Mouse (Mus musculus) thymus, postnatal 0 days (tissue): ENCODE data around the gene Taok3. TPM values are rescaled to one million over a fixed set of nuclear protein-coding genes. Genes with fewer than 3 reads are reported as not detected.

Experiments
- DNase-seq: peaks from one replicate; pipeline ENCODE4 v3.0.0-alpha.2; 2015; ENCODE audit warnings: low spot score
- polyA plus RNA-seq: library from polyadenylated mRNA; unstranded; fragments of >200 nt; fragmentation: Nextera tagmentation; extraction: Ambion mirVana; gene quantifications from 2 replicates; pipeline ENCODE4 v1.2.1, GENCODE M21; 2015

Gene Taok3
- polyA plus RNA-seq, 1 experiment from 2014 or later, result 68.1 TPM

DNA sequence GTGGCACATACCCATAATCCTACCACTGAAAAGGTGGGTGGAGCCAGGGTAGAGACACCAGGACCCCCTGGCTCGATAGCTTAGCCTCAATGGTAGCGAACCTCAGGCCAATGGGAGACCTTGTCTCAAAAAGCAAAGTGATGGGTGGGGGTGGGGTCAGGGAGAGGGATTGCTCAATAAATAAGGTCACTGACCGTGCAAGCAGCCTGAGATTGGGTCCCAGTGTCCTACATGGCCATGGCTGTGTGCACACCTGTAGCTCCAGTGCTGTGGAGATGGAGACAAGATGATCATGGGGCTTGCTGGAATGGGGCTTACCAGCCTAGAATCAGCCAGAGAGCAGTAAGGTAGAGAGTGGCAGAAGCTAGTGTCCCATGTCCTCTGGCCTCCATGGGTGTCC lies 131.8 kb downstream of the Taok3 start:
- no peak for DNase-seq

DNA sequence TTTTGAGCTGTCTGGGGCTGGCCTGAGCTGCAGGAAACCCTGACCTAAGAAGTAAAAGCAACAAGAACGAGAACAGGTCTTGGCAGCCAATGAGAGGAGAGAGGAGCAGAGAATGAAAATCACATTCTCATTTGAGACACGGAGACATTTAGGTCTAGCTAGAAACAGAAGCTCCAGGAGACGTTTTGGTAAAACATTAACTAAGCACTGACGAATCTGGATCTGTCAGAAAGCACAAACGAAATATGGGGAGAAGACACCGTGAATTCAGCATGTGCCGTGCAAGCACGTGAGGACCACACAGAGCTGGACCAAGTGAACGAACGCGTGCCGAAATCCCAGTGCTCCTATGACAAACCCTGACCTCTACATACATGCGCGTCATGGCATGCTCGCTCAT lies 138.3 kb downstream of the Taok3 start:
- no peak for DNase-seq

DNA sequence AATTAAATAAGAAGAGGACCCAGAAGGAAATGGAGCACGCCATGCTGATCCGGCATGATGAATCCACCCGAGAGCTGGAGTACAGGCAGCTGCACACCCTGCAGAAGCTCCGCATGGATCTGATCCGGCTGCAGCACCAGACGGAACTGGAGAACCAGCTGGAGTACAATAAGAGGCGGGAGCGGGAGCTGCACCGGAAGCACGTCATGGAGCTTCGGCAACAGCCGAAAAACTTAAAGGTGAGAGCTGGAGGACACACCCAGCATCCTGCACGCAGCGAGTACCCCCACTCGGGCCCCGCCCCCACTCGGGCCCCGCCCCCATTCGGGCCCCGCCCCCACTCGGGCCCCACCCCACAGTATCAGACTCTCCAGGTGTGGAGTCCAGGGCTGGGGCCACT lies 143.6 kb downstream of the Taok3 start:
- DNase-seq, result no peak

DNA sequence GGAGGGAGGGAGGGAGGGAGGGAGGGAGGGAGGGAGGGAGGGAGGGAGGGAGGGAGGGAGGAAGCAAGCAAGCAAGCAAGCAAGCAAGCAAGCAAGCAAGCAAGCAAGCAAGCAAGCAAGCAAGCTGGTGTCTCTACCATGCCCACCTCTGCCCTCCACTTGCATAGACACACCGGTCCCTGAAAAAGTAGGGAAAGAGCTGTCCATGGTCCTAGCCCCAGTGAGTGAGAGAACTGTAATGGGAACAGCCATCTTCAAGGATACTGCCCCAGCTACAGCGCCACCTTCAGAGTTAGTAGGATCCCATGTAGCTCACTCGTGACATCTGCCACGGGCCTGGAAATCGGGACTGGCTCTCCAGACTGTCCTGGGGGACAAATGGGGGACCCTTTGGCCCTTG lies 144.8 kb downstream of the Taok3 start:
- DNase-seq, result no peak

DNA sequence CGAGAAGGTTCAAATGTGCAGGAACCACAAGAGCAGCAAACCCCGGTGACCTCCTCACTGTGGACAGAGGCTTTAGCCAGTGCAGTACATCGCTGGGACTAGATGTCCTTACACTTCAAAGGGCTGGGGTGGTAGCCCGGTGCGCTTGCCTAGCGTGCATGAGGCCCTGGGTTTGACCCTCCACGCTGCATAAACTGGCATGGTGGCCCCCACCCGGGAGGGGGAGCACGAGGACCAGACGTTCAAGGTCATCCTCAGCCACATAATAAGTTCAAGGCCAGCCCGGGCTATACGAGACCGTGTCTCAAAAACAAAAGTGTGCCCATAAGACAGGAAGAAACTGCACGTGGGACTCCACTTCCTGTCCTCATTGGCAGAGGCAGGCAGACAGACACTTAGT lies 148.0 kb downstream of the Taok3 start:
- DNase-seq, result no peak

DNA sequence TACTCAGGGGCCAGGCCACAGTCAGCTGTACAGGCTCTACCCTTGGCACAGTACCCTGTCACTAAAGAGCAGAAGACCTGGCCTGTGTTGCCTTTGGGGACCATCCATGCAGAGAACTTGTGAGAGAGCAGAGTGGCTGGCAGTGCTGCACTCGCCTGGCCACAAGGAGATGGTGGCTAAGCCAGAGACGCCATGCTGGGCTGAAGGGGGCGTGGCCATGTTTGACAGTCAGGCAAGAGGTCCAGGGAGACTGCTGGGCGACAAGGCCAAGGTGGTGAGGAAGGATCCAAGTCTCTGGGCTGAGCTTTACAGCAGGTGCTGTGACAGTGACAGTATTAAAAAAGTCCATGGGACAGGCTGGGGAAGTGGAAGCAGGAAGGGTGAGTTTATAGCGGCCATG lies 148.8 kb downstream of the Taok3 start:
- DNase-seq, result no peak

DNA sequence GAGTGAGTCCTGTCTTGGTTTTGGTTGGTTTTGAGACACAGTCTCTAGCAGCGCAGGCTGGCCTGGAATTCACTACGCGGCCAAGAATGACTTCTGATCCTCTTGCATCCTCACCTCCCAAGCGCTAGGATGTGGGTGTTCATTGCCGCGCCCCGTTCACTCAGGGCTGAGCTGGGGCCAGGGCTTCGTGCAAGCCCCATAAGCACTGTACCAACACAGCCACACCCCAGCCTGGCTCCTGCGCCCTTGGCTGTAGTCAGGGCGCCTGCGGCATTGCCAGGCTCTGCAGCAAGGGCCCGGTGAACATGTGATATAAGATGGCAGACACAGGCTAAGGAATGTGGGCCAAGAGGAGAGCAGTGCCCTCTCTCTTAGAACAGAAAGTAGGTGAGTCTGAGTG lies 149.5 kb downstream of the Taok3 start:
- no peak for DNase-seq

DNA sequence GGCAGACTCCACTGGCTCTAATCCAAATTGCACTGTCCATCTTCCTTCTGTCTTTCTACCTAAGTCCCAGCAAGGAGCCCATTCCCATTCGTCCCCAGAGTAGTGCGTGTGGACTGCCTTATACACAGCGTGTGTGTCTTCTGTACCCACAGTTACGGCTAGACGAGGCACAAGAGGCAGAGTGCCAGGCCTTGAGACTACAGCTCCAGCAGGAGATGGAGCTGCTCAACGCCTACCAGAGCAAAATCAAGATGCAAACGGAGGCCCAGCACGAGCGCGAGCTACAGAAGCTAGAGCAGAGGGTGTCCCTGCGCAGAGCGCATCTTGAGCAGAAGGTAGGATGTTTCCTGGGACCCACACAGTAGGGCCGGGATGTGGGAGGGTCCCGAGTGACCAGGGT lies 152.0 kb downstream of the Taok3 start:
- DNase-seq, result no peak

DNA sequence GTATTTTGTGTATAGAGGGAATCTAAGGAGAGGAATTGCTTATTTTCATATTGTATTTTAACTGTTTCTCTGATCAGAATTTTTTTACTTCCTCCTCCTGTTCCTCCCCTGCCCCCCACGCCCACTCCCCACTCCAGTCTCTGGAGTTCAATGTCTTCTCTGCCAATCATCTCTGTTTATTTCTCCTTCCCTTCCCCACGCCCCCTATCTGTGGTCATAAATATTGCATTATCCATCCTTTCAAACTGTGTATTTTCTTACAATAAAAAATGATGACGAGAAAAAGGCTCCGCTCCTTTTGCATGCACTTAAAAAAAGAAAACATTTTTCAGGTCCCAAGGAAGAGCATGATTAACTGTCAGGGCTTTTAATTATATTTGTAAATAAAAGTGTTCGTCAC lies 154.9 kb downstream of the Taok3 start:
- no peak for DNase-seq

DNA sequence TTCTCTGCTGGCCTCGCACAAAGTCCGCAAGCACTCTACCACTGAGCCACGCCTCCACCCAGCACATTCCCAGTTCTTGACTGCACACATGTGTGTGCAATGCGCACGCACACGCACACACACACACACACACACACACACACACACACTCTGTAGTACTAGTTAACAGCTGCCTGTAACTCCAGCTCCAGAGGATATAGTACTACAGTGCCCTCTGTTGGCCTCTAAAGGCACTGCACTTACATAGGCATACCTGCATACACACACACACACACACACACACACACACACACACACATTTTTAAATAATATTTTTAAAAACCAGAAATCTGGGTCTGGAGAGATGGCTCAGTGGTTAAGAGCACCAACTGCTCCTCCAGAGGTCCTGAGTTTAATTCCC lies 157.9 kb downstream of the Taok3 start:
- no peak for DNase-seq

DNA sequence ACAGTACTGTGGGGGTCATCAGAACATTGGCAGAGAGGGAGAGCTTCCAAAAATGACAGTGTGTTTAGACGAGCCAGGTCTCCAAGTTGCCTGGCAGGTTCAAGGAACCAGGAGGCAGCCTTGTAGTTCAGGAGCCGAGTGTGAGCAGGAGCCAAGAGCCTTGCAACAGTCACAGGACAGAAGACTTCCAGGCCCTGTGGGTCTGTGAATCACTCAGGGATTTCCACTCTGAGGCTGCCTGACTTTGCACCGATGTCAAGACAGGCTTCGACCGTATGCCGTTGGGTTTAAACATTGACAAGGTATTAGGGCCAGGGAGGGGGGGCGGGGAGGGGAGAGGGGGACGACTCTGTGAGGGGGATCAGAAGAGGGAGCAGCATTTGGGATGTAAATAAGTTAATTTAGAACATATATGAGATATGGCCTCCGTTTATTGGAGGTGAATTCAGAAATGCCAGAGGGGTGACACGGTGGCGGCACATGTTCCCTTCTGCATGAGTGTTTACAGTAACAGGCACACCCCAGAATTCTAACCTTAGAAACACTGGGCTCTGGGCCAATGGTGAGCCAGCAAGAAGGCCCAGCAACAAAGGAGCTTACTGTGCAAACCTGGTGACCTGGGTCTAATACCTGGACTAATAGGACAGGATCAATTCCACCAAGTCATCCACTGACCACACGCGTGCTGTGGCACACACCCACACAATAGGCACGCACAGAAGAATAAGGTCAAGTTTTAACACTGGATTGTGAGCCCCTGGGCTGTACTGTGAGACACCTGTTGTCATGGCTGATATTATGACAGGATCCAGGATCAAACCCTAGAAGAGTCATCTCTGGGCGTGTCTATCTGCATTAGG lies 159.1 kb downstream of the Taok3 start:
- no peak for DNase-seq

DNA sequence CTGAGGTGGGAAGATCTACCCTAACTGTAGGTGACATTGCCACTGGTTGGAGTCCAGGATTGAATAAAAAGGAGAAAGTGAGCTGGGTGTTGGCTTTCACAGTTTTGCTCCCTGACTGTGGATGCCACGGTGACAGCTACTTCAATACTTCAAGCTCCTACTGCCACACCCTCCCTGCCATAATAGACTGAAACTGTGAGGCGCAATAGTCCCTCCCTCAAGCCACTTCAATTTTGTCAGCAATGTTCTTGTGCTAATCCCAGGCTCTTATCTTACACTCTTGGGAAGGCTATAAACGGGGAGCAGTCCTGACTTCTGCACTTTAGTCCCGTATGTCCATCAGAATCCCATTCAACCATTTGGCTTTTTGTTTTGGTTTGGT lies 159.7 kb downstream of the Taok3 start:
- no peak for DNase-seq

DNA sequence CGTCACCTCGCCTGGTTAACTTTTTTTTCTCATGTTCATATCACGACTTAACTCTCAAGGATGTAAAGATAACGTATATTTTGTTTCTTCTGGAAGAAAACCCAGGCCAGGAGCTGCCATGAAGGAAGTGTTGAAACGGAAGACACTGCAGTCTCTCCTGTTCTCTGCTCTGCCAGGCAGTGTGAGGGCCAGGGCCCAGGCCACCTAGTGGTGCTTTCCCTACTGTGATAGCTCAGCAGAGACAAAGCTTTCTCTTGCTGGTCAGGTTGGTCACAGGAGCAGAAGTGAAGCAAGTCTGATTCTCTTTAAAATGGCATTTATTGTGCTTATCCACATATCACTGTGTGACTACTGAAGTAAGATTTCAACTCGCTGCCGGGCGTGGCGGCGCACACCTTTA lies 161.6 kb downstream of the Taok3 start:
- no peak for DNase-seq

DNA sequence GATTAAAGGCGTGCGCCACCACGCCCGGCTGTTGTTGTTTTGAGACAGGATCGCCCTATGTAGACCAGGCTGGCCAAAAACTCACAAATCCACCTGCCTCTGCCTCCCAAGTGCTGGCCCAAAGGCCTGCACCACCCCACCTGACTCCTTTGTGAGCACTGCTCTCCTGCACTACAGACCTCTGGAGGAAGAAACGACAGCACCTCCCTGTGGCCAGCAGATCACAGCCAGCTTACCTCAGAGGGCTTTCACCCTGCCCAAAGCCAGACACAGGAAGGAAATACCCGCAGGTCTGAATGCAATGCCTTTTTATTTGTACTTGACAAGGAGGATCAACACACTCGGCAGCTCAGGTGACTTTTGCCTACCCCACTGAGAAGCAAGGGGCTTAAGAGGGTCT lies 162.4 kb downstream of the Taok3 start:
- no peak for DNase-seq

DNA sequence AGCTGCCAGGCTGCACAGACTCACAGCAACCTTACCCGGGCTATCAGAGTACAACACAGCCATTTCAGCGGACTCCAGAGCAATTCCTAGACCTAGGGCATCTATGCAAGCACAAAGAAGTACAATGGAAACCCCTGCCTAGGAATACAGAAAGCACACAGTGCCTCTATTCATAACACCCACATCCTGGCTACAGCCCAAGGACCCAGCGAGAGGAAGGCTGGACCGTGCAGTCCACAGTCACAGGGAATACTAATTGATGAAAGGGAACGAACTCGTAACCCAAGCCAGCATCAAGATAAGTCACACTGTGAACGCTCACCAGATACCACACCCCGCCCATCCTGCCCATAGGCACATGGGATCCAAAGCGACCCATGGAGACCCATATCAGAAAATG lies 164.1 kb downstream of the Taok3 start:
- DNase-seq, result no peak

DNA sequence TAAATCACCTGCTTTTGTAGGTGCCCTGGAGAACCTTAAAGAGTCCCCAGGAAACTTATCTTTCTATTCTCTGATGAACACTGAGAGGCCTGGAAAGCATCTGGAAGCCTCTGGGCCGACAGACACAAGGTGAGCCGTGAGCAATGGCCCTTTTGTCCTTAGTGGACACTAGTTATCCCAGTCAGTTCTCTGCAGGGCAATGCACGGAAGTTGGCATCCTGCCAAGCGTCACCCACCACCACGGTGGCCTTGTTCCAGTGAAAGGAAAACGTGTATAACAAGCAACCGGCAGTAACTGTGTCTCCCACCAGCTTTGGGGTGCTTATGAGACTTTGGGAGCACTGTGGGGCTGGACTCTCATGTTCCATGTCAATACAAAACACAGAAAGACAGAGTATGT lies 164.8 kb downstream of the Taok3 start:
- no peak for DNase-seq

DNA sequence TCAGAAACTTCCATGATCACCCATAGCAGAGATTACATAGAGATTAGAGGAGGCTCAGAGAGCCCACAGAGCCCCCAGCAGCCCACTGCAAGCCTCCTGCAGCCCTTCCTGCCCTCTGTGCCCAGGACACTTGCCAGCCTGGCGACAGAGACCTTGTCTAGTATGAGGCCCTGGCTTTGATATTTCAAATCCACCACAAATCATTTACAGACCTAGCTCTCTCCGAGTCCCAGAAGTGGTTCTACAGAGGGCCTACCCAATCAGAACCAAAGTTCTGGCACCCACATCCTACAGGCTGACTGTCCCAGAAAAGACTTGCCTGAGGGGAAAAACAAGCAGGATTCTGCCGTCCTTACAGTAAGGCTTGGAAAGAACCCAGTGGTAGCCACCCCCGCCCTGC lies 165.3 kb downstream of the Taok3 start:
- no peak for DNase-seq

DNA sequence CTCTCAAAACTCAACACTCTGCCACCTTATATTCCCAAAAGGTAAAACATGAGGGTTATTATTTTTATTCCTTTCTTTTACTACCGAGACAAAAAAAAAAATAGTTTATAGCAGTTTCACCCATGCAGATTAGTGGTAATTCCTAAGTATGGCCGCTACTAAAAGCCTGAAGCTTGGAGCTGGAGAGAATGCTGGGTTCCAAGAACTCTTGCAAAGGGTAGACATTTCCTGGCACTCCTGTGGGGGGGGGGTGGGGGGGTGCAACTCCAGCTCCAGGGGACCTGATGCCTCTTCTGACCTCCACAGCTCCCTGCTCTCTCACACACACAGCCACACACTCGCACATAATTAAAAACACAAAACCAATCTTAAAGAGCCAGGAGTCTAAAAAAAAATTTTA lies 166.4 kb downstream of the Taok3 start:
- no peak for DNase-seq

DNA sequence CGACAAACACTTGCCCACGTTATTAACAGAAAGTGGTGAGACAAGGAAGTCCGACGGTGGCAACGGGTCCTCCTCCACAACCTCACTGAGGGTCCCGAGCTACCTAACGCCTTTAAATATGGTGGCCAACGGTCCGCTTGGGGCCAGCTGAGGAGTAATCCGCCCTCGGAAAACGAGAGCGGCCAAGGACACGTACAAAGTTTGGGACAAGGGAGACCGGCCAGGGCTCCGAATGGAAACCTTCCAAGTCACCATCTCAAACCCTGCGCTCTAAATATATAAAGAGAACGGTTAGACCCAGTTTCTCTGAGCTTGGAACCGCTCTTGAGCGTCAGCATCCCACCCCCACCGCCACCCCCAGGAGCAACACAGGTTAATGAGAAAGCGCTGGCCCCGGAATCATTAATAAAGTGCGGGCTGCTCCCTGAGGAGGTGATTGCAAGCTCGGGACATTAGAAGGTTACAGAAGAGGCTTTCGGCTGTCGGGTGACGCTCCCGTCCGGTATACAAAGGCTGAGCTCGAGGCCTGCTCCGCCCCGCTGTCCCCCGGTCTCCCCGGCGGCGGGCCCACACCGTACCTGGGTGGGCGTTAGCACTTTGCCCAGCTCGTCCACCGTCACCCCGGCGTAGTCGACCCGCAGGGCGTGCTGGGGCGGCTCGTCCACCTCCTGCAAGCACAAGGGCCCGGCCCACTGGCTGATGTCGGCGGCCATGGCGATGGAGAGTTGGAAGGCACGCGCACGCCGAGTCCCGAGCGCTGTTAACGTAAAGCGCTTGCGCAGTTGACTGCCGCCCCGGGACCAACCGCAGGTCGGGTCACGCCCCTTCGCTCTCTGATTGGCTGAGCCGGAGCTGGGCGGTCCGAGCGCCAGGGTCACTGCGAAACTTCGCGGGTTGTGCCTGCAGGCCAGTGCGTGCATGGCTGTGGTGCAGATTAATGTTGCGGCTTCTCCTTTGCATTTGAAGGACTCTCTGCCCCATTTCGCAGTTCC lies 167.2 kb downstream of the Taok3 start, which contains the start of gene Pebp1:
TSS of gene Pebp1 (minus strand) at position 795 of the 992 bp plus-strand sequence.
- peak; percentile 93 for DNase-seq

DNA sequence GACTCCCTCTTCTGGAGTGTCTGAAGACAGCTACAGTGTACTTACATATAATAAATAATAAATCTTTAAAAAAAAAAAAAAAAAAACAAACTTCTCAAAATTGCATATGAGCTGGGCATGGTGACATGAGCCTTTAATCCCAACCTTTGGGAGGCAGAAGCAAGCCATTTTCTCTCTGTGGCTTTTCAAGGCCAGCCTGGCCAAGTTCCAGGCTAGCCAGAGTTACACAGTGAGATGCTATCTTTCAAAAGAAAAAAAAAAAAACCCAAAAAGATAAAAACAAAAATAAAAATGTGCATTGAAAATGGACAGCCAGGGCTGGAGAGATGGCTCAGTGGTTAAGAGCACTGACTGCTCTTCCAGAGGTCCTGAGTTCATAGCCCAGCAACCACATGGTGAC lies 169.7 kb downstream of the Taok3 start:
- DNase-seq, result no peak

DNA sequence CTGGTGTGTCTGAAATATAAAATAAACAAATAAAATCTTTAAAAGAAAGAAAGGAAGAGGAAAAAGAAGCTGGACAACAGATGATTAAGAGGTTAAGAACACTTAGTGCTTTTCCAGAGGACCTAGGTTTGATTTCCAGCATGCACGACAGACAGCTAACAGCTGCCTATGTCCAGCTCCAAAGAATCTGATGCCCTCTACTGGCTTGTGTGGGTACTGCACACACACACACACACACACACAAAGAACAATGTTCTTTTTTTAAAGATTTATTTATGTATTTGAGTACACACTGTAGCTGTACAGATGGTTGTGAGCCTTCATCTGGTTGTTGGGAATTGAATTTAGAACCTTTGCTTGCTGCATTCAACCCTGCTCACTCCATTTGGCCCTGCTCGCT lies 170.2 kb downstream of the Taok3 start:
- no peak for DNase-seq

DNA sequence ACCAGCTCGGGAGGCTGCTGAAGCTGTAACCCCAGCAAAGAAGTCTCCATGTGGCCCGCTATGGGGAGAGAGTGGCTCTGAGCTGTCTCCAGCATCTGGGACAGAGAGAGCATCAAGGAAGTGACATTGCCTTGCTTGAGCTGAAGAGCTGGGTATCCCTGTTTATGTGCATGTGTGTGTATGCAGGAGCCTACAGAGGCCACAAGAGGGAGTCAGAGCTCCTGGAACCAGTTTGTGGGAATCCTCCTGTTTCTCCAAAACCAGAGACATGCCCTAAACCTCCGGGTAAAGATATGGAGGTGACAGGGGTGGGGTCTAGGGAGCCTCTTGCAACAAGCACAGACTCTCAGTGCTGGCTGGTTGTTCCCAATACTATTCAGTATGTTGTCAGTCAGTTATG lies 171.4 kb downstream of the Taok3 start:
- no peak for DNase-seq
